Mouse (Mus musculus) heart, adult 2 months (tissue): Measurements from ENCODE around the gene Spata6. TPM values are rescaled to one million over a fixed set of nuclear protein-coding genes. Genes with fewer than 3 reads are reported as not detected.

Source experiments
- DNase-seq, 2 experiments: peaks; one replicate each; pipeline ENCODE4 v3.0.0; 2021
- H3K27ac ChIP-seq: fragments of 200-600 bp; 2 replicates; pipeline ENCODE4 v1.8.1; 2022
- H3K27me3 ChIP-seq: fragments of 200-500 bp; 2 replicates; pipeline ENCODE4 v1.6.1; 2012; ENCODE audit warnings: mild to moderate bottlenecking, low read length, inconsistent platforms, mixed read lengths; ENCODE audit not compliant: control insufficient read depth, insufficient read depth
- H3K36me3 ChIP-seq: fragments of 200-500 bp; 2 replicates; pipeline ENCODE4 v1.6.1; 2012; ENCODE audit warnings: low read length, inconsistent platforms; ENCODE audit not compliant: control insufficient read depth, insufficient read depth
- H3K4me1 ChIP-seq: fragments of 200-500 bp; 2 replicates; pipeline ENCODE4 v1.6.1; 2011; ENCODE audit warnings: low read length; ENCODE audit not compliant: control insufficient read depth, insufficient read depth
- H3K4me3 ChIP-seq: fragments of 200-600 bp; 2 replicates; pipeline ENCODE4 v1.8.1; 2022
- H3K79me2 ChIP-seq: fragments of 200-500 bp; replicated peaks from 2 replicates; pipeline ENCODE4 v1.6.1; 2012; ENCODE audit warnings: mild to moderate bottlenecking, inconsistent platforms, low read length, moderate library complexity, mixed read lengths; ENCODE audit not compliant: control insufficient read depth, insufficient read depth
- H3K9ac ChIP-seq: fragments of 200-500 bp; 2 replicates; pipeline ENCODE4 v1.6.1; 2012; ENCODE audit warnings: low read depth, mild to moderate bottlenecking, control low read depth, inconsistent platforms, low read length, mixed read lengths
- CTCF ChIP-seq: fragments of 200-600 bp; IDR thresholded peaks from 2 replicates; pipeline ENCODE4 v1.8.1; 2022; ENCODE audit warnings: antibody characterized with exemption, mild to moderate bottlenecking, moderate library complexity
- EP300 ChIP-seq: fragments of 200-500 bp; IDR thresholded peaks from 2 replicates; pipeline ENCODE4 v1.6.1; 2011; ENCODE audit warnings: low read depth, low read length, control low read depth; ENCODE audit not compliant: insufficient read depth
- POLR2A ChIP-seq: fragments of 200-500 bp; IDR thresholded peaks from 2 replicates; pipeline ENCODE4 v1.6.1; 2011; ENCODE audit warnings: mild to moderate bottlenecking, low read depth, low read length, control low read depth; ENCODE audit not compliant: insufficient read depth
- WGBS: fragments of 180-500 bp; shearing (Covaris S2); methylation state at CpG from one replicate; pipeline ENCODE4 v1.1.7; 2018; 5-methylcytosine and 5-hydroxymethylcytosine counted together
- intact Hi-C: fragments of 180-260 bp; cut with DNase I; formaldehyde crosslinking; loops from one replicate; pipeline ENCODE4 v1.15.1; 2025
- polyA plus RNA-seq: library from polyadenylated mRNA; depleted of rRNA; stranded (reverse); fragments of >200 nt; gene quantifications from 2 replicates; pipeline ENCODE4 v1.2.3, GENCODE M21; 2012
- total RNA-seq, 2 experiments: library from RNA; stranded (reverse); gene quantifications; 2 replicates each; pipeline ENCODE4 v1.2.3; 2021

The Spata6 gene
- total and polyA plus RNA-seq, 3 experiments: 5.4 to 7.6 (median 7.3) TPM

DNA sequence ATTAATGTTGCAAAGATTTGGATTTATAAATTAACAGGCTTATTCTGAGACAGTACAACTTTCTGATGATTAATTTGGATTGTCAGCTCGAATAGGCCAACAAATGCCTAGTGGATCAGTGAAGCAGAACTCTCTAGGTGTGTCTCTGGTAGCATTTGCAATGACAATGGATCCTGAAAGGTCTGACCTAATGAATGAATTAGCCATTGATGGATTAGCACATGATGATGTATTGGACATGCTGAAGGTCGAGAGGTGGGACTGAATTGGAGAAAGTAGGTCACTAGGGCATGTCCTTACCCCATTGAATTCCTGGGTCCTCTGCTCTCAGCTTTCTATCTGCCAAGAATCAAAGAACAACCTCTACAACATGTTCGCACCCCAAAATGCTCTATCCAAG, 37.0 kb upstream of the Spata6 start:
- intact Hi-C loops: no loop called here
- DNase-seq: no peak
- H3K27me3 ChIP-seq: no peaks in the 10 kb centered on the region
- no peak overlapping the region for H3K27ac ChIP-seq
- peaks cover 2% of the 10 kb centered on the region; the same call in 1 of the 2 replicates for H3K4me1 ChIP-seq
- no peak overlapping the region for H3K4me3 ChIP-seq
- no peak overlapping the region for H3K9ac ChIP-seq
- TF ChIP-seq POLR2A (no peak), CTCF (no peak)
- no peaks in the 10 kb centered on the region for H3K79me2 ChIP-seq
- 90% methylated on average over 3 of the region's 3 CpGs for WGBS
- H3K36me3 ChIP-seq: no peaks in the 10 kb centered on the region

DNA sequence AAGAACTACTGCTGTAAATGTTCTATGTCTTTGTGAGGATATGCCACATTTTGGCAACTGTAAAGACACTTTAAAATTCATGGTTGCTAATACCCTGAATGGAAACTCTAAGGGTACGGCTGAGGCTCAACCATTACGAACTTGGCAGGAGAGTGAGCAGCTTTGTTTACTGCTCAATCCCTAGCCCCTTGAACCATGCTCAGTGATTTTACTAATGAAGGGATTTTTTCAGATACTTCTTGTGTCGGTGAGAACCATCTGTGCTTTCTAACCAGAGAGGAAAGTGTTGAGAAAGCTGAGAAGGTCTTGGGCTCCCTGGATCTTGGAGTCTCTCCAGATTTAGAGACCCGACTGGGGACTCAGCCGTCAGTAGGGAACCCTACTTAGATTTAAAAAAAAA, 35.9 kb upstream of the Spata6 start:
- DNase-seq: no peak
- Histone ChIP-seq H3K36me3 (no peaks in the 10 kb centered on the region), H3K4me1 (peaks cover 2% of the 10 kb centered on the region; the same call in 1 of the 2 replicates), H3K27ac (no peak overlapping the region), H3K9ac (no peak overlapping the region), H3K79me2 (no peaks in the 10 kb centered on the region), H3K27me3 (no peaks in the 10 kb centered on the region), H3K4me3 (no peak overlapping the region)
- intact Hi-C loops: no loop called here
- TF ChIP-seq POLR2A (no peak), EP300 (no peak), CTCF (no peak)
- WGBS: 76% methylated on average over 5 of the region's 5 CpGs

DNA sequence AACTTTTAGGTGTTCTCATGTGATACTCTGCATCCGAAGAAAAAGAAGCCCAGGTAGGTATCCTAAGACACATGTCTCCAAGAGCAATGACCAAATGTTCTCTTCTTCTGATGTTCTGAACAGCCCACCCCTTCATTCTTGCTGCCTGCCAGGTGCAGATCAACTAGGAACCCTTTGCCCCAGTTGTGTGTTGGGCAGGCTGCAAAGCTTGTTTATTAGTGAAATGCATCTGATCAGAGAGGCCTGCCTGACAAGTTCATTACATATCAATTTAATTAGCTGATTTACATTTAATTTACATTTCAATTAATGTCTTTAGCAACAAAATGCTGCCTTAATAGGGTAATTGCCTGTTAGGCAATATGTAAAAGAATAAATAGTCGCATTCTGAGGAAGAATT, 33.8 kb upstream of the Spata6 start:
- DNase-seq: no peak
- Histone ChIP-seq H3K27ac (no peak overlapping the region), H3K36me3 (no peaks in the 10 kb centered on the region), H3K27me3 (no peaks in the 10 kb centered on the region), H3K9ac (no peak overlapping the region), H3K79me2 (no peaks in the 10 kb centered on the region), H3K4me3 (no peak overlapping the region), H3K4me1 (peaks cover 2% of the 10 kb centered on the region; the same call in 1 of the 2 replicates)
- WGBS: 80% methylated on average over 2 of the region's 2 CpGs
- TF ChIP-seq EP300: no peak
- no peak for TF ChIP-seq POLR2A
- no peak for TF ChIP-seq CTCF
- intact Hi-C loops: loop anchor here (2.0 to 5.0 kb wide), 2 partner anchors 33 to 121 kb away; partner anchors contain the start of gene Spata6

DNA sequence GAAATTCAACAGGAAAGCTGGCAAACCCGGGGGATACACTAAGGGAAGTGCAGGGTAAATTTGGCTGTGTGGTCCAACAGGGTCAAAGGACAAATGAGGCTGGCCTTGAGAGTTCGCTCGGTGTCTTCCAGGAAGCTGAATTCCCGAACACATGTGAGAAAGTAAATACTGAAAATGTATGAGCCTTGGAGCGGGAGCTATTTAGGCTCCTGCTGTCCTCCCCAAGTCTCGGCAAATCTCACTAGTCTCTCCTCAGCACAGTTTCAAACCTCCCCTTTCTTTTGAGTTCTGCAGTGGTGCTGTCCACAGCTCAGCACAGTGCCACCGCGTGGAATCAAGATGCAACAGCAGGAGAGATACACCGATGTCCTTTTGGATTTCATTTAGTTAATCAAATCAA, 32.8 kb upstream of the Spata6 start:
- WGBS: 5% methylated on average over 9 of the region's 9 CpGs
- Histone ChIP-seq H3K9ac (peak overlapping the region; percentile 26), H3K27me3 (no peaks in the 10 kb centered on the region), H3K36me3 (no peaks in the 10 kb centered on the region), H3K4me1 (peaks cover 2% of the 10 kb centered on the region; the same call in 1 of the 2 replicates), H3K27ac (no peak overlapping the region), H3K4me3 (peak overlapping the region; percentile 45; the same call in 1 of the 2 replicates), H3K79me2 (no peaks in the 10 kb centered on the region)
- peak; percentile 45 to 61 for DNase-seq
- intact Hi-C loops: loop anchor here (2.0 to 5.0 kb wide), 2 partner anchors 32 to 120 kb away; partner anchors contain the start of gene Spata6
- TF ChIP-seq POLR2A (no peak), EP300 (peak; percentile 53; the same call in 1 of the 2 replicates), CTCF (peak; percentile 73)

DNA sequence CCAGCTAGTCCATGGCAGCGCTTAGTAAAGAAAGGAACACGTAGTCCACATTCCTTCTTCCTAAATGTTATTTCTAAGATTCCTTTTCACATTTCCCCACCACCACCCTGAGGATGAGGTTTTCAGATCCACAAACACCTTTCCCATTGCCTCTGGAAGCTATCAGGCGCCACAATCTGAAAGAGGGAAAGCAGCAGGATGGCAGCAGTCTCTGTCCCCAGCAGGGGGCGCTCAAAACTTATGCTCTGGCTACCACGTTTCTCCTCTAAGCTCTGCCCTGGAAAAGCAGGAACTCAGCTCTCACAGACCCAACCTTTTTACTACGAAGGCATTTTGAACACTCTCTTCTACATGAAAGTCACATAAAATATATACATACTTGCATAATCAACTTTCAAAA, 32.2 kb upstream of the Spata6 start:
- H3K27me3 ChIP-seq: no peaks in the 10 kb centered on the region
- H3K79me2 ChIP-seq: no peaks in the 10 kb centered on the region
- peaks cover 2% of the 10 kb centered on the region; the same call in 1 of the 2 replicates for H3K4me1 ChIP-seq
- peak overlapping the region; percentile 45 for H3K4me3 ChIP-seq
- H3K27ac ChIP-seq: no peak overlapping the region
- 9% methylated on average over 6 of the region's 6 CpGs for WGBS
- peak; percentile 74 to 85 for DNase-seq
- intact Hi-C loops: loop anchor here (2.0 to 5.0 kb wide), 2 partner anchors 31 to 120 kb away; partner anchors contain the start of gene Spata6
- no peak overlapping the region for H3K9ac ChIP-seq
- no peaks in the 10 kb centered on the region for H3K36me3 ChIP-seq
- TF ChIP-seq EP300 (0 out of 2 replicates have a peak, but pooled peaks have one; percentile 43), CTCF (peak; percentile 82), POLR2A (no peak)

DNA sequence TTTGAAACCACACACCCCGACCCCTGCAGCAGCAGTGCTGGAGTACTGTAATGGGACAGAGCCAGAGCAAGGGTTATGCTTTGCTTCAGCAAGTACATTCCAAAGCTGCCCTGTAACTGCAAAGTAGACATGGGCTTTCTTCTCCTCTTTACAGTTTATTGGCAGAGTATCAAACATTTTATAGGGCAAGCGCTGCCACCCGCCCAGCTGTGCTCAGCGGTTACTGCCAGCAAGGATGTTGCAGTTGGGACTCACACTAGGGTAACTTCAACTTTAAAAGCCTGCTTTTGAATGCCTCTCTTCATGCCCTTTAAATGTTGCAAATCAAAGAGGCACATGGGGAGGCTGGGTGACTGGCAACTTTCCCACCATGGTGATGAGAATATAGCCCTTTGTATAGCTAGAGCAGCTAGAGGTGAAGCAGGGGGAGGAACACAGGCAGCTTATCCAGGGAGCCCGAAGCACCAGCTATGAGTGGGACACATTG, 28.7 kb upstream of the Spata6 start:
- DNase-seq: no peak
- TF ChIP-seq EP300: no peak
- TF ChIP-seq POLR2A: no peak
- TF ChIP-seq CTCF: no peak
- Histone ChIP-seq H3K36me3 (no peaks in the 10 kb centered on the region), H3K4me1 (peaks cover 2% of the 10 kb centered on the region; the same call in 1 of the 2 replicates), H3K9ac (no peak overlapping the region), H3K4me3 (no peak overlapping the region), H3K27me3 (no peaks in the 10 kb centered on the region), H3K79me2 (no peaks in the 10 kb centered on the region), H3K27ac (no peak overlapping the region)
- 63% methylated on average over 5 of the region's 5 CpGs for WGBS
- intact Hi-C loops: no loop called here
